Mouse (Mus musculus) forebrain, embryonic 11.5 days (tissue): ENCODE data around the gene Ap1b1. TPM values are rescaled to one million over a fixed set of nuclear protein-coding genes. Genes with fewer than 3 reads are reported as not detected.

ENCODE experiments used
- ATAC-seq: fragments of 200-750 bp; cut with Nextera tagmentation; replicated peaks from 2 replicates; pipeline ENCODE4 v1.8.0; 2017; ENCODE audit warnings: moderate TSS enrichment; ENCODE audit not compliant: low FRiP score
- DNase-seq: peaks from one replicate; pipeline ENCODE4 v3.0.0-alpha.2; 2017; ENCODE audit warnings: low spot score
- H3K27ac ChIP-seq: fragments of 300-500 bp; sonication (generic); 2 replicates; pipeline ENCODE4 v1.5.1; 2014; ENCODE audit warnings: low read depth, low read length
- H3K27me3 ChIP-seq: fragments of 300-500 bp; sonication (generic); 2 replicates; pipeline ENCODE4 v1.6.1; 2014; ENCODE audit warnings: mild to moderate bottlenecking, low read length, mixed read lengths; ENCODE audit not compliant: control insufficient read depth, insufficient read depth
- H3K36me3 ChIP-seq: fragments of 300-500 bp; sonication (generic); 2 replicates; pipeline ENCODE4 v1.6.1; 2014; ENCODE audit warnings: mild to moderate bottlenecking, low read length, moderate library complexity, mixed read lengths; ENCODE audit not compliant: control insufficient read depth, insufficient read depth
- H3K4me1 ChIP-seq: fragments of 300-500 bp; sonication (generic); replicated peaks from 2 replicates; pipeline ENCODE4 v1.6.1; 2014; ENCODE audit warnings: low read length, mixed read lengths; ENCODE audit not compliant: control insufficient read depth, insufficient read depth
- H3K4me2 ChIP-seq: fragments of 300-500 bp; sonication (generic); 2 replicates; pipeline ENCODE4 v1.6.1; 2014; ENCODE audit warnings: low read depth, mild to moderate bottlenecking, low read length, moderate library complexity, mixed read lengths; ENCODE audit not compliant: severe bottlenecking
- H3K4me3 ChIP-seq: fragments of 300-500 bp; sonication (generic); 2 replicates; pipeline ENCODE4 v1.5.1; 2014; ENCODE audit warnings: low read depth, low read length
- H3K9ac ChIP-seq: fragments of 300-500 bp; sonication (generic); 2 replicates; pipeline ENCODE4 v1.6.1; 2014; ENCODE audit warnings: low read length
- H3K9me3 ChIP-seq: fragments of 300-500 bp; sonication (generic); 2 replicates; pipeline ENCODE4 v1.6.1; 2016; ENCODE audit warnings: low read length, mixed read lengths; ENCODE audit not compliant: control insufficient read depth
- WGBS: fragments of 180-500 bp; shearing (Covaris S2); extraction: QIAGEN DNeasy Blood & Tissue Kit; methylation state at CpG from one replicate; pipeline ENCODE4 v1.1.7; 2014; 5-methylcytosine and 5-hydroxymethylcytosine counted together
- polyA plus RNA-seq: library from polyadenylated mRNA; unstranded; fragments of >200 nt; fragmentation: Nextera tagmentation; extraction: Ambion mirVana; gene quantifications from 2 replicates; pipeline ENCODE4 v1.2.1, GENCODE M21; 2014

Gene Ap1b1
- polyA plus RNA-seq, 1 experiment from 2014 or later: 59.2 TPM

DNA sequence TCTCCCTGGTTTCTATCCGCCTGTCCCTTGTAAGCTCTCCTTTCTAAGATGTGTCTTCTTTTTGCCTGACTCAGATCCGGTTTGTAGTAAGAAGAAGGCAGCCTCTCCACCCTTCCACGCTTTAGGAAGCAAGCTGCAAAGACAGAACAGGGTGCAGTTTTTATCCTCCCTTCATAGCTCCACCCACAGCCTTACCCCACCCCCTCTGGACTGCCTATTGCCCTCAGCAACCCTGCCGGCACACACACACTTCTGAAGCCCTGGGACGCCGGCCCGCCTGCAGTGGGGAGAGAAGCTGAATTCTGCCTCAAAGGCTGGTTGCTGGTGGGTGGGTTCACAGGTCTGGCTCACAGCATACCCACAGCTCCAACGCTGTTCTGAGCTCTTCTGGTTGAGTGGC lies 32.7 kb upstream of the Ap1b1 start:
- Histone ChIP-seq H3K27me3 (peaks cover 37% of the 10 kb centered on the region), H3K4me3 (no peak overlapping the region), H3K27ac (no peak overlapping the region), H3K4me1 (peaks cover 2% of the 10 kb centered on the region; the same call in 1 of the 2 replicates), H3K9me3 (no peaks in the 10 kb centered on the region), H3K4me2 (0 out of 2 replicates have a peak overlapping the region, but pooled peaks have one; percentile 3), H3K36me3 (no peaks in the 10 kb centered on the region), H3K9ac (no peak overlapping the region)
- ATAC-seq (no peak), DNase-seq (no peak)
- under 1% methylated on average over 8 of the region's 8 CpGs for WGBS

DNA sequence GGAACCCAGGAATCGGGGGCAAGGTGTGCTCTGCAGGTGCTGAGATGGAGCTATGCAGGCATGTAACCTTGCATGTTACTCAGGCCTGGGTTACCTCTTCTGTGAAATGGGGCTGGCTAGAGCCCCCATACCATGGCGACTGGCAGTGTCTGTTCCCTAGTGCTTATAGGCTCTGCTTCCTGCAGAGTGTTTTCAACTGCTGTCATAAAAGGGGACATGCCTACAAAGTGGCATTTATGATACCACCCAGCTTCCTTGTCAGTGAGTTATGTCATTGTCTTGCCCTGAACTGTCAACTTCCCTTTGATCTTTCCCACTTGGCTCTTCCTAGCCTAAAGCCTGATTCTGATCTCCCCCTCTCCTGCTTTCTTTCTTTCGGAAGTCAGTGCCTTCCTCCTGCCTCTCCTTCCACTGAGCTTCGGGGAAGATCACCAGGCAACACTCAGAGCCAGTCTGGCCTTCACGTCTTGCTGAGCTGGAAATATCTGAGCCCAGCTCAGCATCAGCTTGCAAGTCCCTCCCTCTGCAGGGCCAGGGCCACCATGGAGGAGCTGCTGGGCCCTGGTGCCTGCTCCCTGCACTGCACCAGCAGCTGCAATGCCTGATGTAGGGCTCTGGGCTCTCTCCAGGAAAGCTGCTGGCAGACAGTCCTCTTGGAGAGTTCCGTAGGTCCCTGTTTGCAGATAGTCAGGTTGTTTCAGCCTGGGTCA lies 23.4 kb upstream of the Ap1b1 start:
- DNase-seq (no peak), ATAC-seq (no peak)
- H3K36me3 ChIP-seq: no peaks in the 10 kb centered on the region
- WGBS: 61% methylated on average over 6 of the region's 6 CpGs
- no peak overlapping the region for H3K4me2 ChIP-seq
- H3K4me1 ChIP-seq: no peaks in the 10 kb centered on the region
- no peaks in the 10 kb centered on the region for H3K27me3 ChIP-seq
- no peaks in the 10 kb centered on the region for H3K9me3 ChIP-seq
- no peak overlapping the region for H3K27ac ChIP-seq
- H3K4me3 ChIP-seq: no peak overlapping the region
- no peak overlapping the region for H3K9ac ChIP-seq

DNA sequence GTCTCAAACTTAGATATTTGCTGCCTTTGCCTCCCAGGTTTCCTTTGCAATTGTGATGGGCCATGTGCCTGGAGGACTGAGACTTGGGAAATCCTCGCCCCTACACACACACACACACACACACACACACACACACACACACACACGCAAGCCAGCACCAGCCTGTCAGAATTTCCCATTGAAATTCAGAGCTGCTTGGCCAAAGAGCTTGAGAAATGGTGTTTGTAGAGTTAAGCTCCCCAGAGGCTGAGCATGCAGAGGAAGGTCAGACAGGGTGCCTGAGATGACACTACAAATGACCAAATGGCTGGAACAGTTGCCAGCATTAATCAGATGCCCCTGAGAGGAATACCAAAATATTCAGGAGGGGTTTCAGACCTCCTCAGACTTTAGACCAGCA lies 20.3 kb upstream of the Ap1b1 start:
- H3K4me1 ChIP-seq: no peaks in the 10 kb centered on the region
- WGBS: 55% methylated on average over 2 of the region's 2 CpGs
- no peaks in the 10 kb centered on the region for H3K27me3 ChIP-seq
- H3K9ac ChIP-seq: no peak overlapping the region
- H3K4me3 ChIP-seq: no peak overlapping the region
- DNase-seq: no peak
- no peak overlapping the region for H3K4me2 ChIP-seq
- no peaks in the 10 kb centered on the region for H3K9me3 ChIP-seq
- H3K27ac ChIP-seq: no peak overlapping the region
- H3K36me3 ChIP-seq: no peaks in the 10 kb centered on the region
- ATAC-seq: no peak

DNA sequence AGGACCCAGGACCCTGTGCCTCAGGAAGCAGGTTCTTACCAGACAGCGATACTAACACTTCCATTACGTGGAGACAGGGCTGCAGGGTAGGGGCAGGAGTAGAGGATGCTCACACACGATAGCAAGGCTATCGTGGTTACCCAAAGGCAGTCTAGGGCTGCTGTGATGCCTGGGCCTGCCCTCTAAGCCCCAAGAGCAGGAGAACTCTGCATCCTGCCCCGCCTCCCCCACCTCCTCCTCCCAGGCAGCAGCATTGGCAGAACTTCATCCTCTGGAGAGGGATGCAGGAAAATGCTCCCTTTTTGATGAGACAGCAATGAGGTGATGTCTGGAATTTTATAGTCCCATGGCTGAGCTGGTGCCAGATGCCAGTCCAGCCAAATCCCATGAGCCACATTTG lies 19.7 kb upstream of the Ap1b1 start:
- Histone ChIP-seq H3K9ac (no peak overlapping the region), H3K4me3 (no peak overlapping the region), H3K27me3 (no peaks in the 10 kb centered on the region), H3K9me3 (no peaks in the 10 kb centered on the region), H3K4me1 (no peaks in the 10 kb centered on the region), H3K4me2 (no peak overlapping the region), H3K27ac (no peak overlapping the region), H3K36me3 (no peaks in the 10 kb centered on the region)
- WGBS: 68% methylated on average over 5 of the region's 5 CpGs
- ATAC-seq (no peak), DNase-seq (no peak)

DNA sequence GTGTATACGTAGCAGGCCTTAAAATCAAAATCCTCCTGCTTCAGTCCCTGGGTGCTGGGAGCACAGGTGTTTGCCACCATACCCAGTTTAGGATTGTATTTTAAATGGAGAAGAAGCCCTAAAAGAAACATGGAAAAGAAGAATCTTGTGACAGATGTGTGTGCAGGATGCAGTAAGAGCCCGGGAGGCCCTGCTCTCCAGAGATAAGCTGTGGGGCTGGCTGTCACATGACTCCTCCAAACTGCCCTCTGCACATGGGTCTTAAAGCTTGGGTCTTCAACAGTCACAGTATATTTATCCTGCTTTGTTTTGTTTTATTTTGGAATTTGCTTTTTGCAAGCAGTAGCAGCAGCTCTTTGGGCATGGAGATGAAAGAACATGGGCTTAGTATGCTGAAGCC lies 19.1 kb upstream of the Ap1b1 start:
- Histone ChIP-seq H3K4me2 (no peak overlapping the region), H3K9ac (no peak overlapping the region), H3K9me3 (no peaks in the 10 kb centered on the region), H3K4me1 (no peaks in the 10 kb centered on the region), H3K36me3 (no peaks in the 10 kb centered on the region), H3K4me3 (no peak overlapping the region), H3K27ac (no peak overlapping the region), H3K27me3 (no peaks in the 10 kb centered on the region)
- ATAC-seq: no peak
- WGBS: 69% methylated on average over 2 of the region's 2 CpGs
- no peak for DNase-seq

DNA sequence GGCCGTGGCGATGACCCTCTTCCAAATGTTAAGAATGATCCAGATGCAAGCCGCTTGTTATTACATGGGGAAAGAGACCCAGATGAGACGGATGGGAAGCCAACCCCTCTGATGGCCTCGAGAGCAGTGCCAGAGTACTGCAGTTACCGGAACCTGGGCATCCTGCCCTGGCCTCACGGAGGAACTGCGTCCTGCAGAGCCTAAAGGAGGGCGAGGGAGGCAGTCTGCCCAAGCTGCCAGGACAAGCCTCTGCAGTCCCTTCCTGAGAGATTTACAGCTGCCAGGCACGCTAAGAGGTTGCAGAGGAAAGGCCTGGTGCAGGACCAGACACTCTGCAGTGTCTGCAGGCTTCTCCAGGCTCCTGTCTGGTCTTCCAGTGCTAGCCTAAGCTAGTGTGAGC lies 18.2 kb upstream of the Ap1b1 start:
- Histone ChIP-seq H3K9ac (no peak overlapping the region), H3K4me3 (no peak overlapping the region), H3K4me2 (no peak overlapping the region), H3K27ac (no peak overlapping the region), H3K27me3 (no peaks in the 10 kb centered on the region), H3K4me1 (no peaks in the 10 kb centered on the region), H3K9me3 (no peaks in the 10 kb centered on the region), H3K36me3 (no peaks in the 10 kb centered on the region)
- no peak for DNase-seq
- ATAC-seq: no peak
- WGBS: 71% methylated on average over 10 of the region's 10 CpGs

DNA sequence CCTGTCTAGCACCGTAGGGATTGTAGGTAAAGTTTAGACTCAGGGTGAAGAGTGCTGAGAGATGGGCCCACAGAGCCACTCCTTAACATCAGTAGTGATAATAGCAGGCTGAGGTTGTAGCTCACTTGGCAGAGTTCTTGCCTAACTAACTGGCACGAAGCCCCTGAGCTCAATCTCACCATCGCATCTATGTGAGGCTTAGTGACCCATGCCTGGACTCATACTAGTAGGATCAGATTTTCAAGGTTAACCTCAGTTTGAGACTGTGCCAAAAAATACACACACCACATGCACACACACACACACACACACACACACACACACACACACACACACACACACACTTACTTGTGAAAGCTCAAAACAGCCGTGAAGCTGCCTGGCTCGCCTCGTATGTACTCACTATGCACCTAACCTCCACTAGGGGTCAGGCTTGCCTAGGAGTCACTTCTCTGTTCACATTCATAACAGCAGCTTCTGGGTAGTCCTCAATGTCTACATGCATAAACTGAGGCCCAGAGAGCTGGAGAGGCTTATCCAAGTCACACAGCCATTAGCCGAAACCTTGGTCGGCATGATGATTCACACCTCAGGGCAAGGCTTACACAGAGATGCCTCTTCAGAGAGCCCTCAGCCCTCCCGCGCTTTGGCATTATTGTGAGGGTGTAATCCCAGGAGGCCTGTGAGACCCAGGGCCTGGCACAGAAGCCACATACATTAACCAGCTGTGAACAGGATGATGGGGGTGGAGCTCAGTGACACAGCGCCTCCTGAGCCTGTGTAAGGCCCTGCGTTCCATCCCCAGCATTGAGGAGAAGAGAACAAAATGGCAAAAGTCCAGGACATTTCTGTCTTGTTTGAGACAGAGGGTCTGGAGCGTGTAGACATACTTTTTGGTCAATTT lies 13.4 kb upstream of the Ap1b1 start:
- Histone ChIP-seq H3K9me3 (no peaks in the 10 kb centered on the region), H3K36me3 (no peaks in the 10 kb centered on the region), H3K27me3 (no peaks in the 10 kb centered on the region), H3K4me3 (no peak overlapping the region), H3K9ac (no peak overlapping the region), H3K4me1 (no peaks in the 10 kb centered on the region), H3K4me2 (no peak overlapping the region), H3K27ac (no peak overlapping the region)
- ATAC-seq (no peak), DNase-seq (peak; percentile 66)
- WGBS: 61% methylated on average over 13 of the region's 13 CpGs

DNA sequence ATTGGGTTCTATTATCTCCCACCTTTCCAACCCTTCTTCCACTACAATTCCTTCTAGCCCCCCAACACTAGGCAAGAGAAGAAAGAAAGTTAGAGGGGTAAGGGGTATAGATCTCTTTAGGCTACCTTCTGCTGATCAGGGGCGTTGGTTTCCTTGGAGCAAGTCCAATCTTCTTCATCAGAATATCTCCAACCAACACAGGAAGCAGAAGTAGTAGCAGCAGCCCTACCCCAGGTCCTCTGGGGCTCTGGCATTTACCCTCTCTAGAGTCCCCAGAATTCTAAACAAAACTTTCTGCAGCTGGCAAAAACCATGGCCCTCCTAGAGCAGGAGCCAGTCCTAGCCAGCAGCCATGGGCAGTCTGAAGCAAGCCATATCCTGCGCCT lies 12.8 kb upstream of the Ap1b1 start:
- no peak for DNase-seq
- H3K4me1 ChIP-seq: no peaks in the 10 kb centered on the region
- no peaks in the 10 kb centered on the region for H3K36me3 ChIP-seq
- no peak overlapping the region for H3K4me2 ChIP-seq
- H3K27me3 ChIP-seq: no peaks in the 10 kb centered on the region
- ATAC-seq: no peak
- no peak overlapping the region for H3K27ac ChIP-seq
- 84% methylated on average over 2 of the region's 2 CpGs for WGBS
- no peak overlapping the region for H3K9ac ChIP-seq
- no peaks in the 10 kb centered on the region for H3K9me3 ChIP-seq
- no peak overlapping the region for H3K4me3 ChIP-seq
